Mouse (Mus musculus): ENCODE results near the gene Rbm3. TPM values are rescaled to one million over a fixed set of nuclear protein-coding genes. Genes with fewer than 3 reads are reported as not detected.

Gene Rbm3
- polyA plus RNA-seq, 1 experiment from 2014 or later = 572 TPM

- Histone ChIP-seq H3K9me3 (no peaks in the 10 kb centered on the region), H3K27ac (no peak overlapping the region), H3K4me1 (no peaks in the 10 kb centered on the region), H3K36me3 (peaks cover 4% of the 10 kb centered on the region; the same call in 1 of the 2 replicates), H3K4me2 (no peak overlapping the region), H3K27me3 (no peaks in the 10 kb centered on the region), H3K4me3 (no peak overlapping the region), H3K9ac (no peak overlapping the region)
- ATAC-seq (ENCODE audit: insufficient number of reproducible peaks, insufficient read depth, low FRiP score, low TSS enrichment, low read depth) = no peak
- WGBS = 89% methylated on average over 4 of the region's 4 CpGs
These were observed 18.8 kb upstream of the Rbm3 start for GRCm38 (mm10) chrX:8164471-8164870.

GRCm38 (mm10) chrX:8163076-8163475 is 17.4 kb upstream of the Rbm3 start:
- Histone ChIP-seq H3K27ac (no peak overlapping the region), H3K4me1 (no peaks in the 10 kb centered on the region), H3K4me2 (no peak overlapping the region), H3K9ac (no peak overlapping the region), H3K9me3 (no peaks in the 10 kb centered on the region), H3K36me3 (no peaks in the 10 kb centered on the region), H3K4me3 (no peak overlapping the region), H3K27me3 (no peaks in the 10 kb centered on the region)
- 85% methylated on average over 5 of the region's 5 CpGs for WGBS
- no peak for ATAC-seq (ENCODE audit: insufficient number of reproducible peaks, insufficient read depth, low FRiP score, low TSS enrichment, low read depth)

GRCm38 (mm10) chrX:8143750-8144149 is 1.9 kb downstream of the Rbm3 start:
- peaks cover 31% of the 10 kb centered on the region for H3K36me3 ChIP-seq

GRCm38 (mm10) chrX:8142948-8143347 is 2.7 kb downstream of the Rbm3 start:
- no peak overlapping the region for H3K4me3 ChIP-seq
- no peak overlapping the region for H3K27ac ChIP-seq
- no peak for ATAC-seq (ENCODE audit: insufficient number of reproducible peaks, insufficient read depth, low FRiP score, low TSS enrichment, low read depth)
- no peak overlapping the region for H3K4me2 ChIP-seq
- no peak overlapping the region for H3K9ac ChIP-seq
- H3K9me3 ChIP-seq = no peaks in the 10 kb centered on the region
- peaks cover 8% of the 10 kb centered on the region for H3K4me1 ChIP-seq
- no peaks in the 10 kb centered on the region for H3K27me3 ChIP-seq
- peaks cover 31% of the 10 kb centered on the region for H3K36me3 ChIP-seq
- WGBS = 86% methylated on average over 7 of the region's 7 CpGs

More at GRCm38 (mm10) chrX:8143750-8144149, 1.9 kb downstream of the Rbm3 start:
- 69% methylated on average over 7 of the region's 7 CpGs for WGBS
- H3K4me2 ChIP-seq = peak overlapping the region; percentile 75
- H3K4me3 ChIP-seq = peak overlapping the region; percentile 59
- H3K27me3 ChIP-seq = no peaks in the 10 kb centered on the region
- H3K4me1 ChIP-seq = peaks cover 8% of the 10 kb centered on the region
- H3K27ac ChIP-seq = no peak overlapping the region
- no peak for ATAC-seq (ENCODE audit: insufficient number of reproducible peaks, insufficient read depth, low FRiP score, low TSS enrichment, low read depth)
- H3K9ac ChIP-seq = peak overlapping the region; percentile 83; the same call in 1 of the 2 replicates
- H3K9me3 ChIP-seq = no peaks in the 10 kb centered on the region

- 74% methylated on average over 3 of the region's 3 CpGs for WGBS
These were observed 4.6 kb downstream of the Rbm3 start for GRCm38 (mm10) chrX:8141058-8141457.

GRCm38 (mm10) chrX:8140446-8140845 is 5.2 kb downstream of the Rbm3 start:
- 88% methylated on average over 2 of the region's 2 CpGs for WGBS
- no peak for ATAC-seq (ENCODE audit: insufficient number of reproducible peaks, insufficient read depth, low FRiP score, low TSS enrichment, low read depth)
- Histone ChIP-seq H3K27me3 (no peaks in the 10 kb centered on the region), H3K27ac (no peak overlapping the region), H3K4me2 (no peak overlapping the region), H3K36me3 (peaks cover 31% of the 10 kb centered on the region), H3K9me3 (no peaks in the 10 kb centered on the region), H3K9ac (no peak overlapping the region), H3K4me3 (no peak overlapping the region), H3K4me1 (peaks cover 8% of the 10 kb centered on the region)

More at GRCm38 (mm10) chrX:8141058-8141457, 4.6 kb downstream of the Rbm3 start:
- Histone ChIP-seq H3K9ac (no peak overlapping the region), H3K27me3 (no peaks in the 10 kb centered on the region), H3K27ac (no peak overlapping the region), H3K36me3 (peaks cover 31% of the 10 kb centered on the region), H3K4me3 (no peak overlapping the region), H3K9me3 (no peaks in the 10 kb centered on the region), H3K4me2 (no peak overlapping the region), H3K4me1 (peaks cover 8% of the 10 kb centered on the region)
- no peak for ATAC-seq (ENCODE audit: insufficient number of reproducible peaks, insufficient read depth, low FRiP score, low TSS enrichment, low read depth)

GRCm38 (mm10) chrX:8139480-8139879 is 6.2 kb downstream of the Rbm3 start:
- WGBS = 61% methylated on average over 1 of the region's 1 CpGs
- no peak overlapping the region for H3K4me3 ChIP-seq
- no peaks in the 10 kb centered on the region for H3K27me3 ChIP-seq
- H3K27ac ChIP-seq = no peak overlapping the region
- H3K4me1 ChIP-seq = peaks cover 8% of the 10 kb centered on the region
- no peak for ATAC-seq (ENCODE audit: insufficient number of reproducible peaks, insufficient read depth, low FRiP score, low TSS enrichment, low read depth)
- H3K4me2 ChIP-seq = no peak overlapping the region
- H3K9me3 ChIP-seq = no peaks in the 10 kb centered on the region
- H3K36me3 ChIP-seq = peaks cover 30% of the 10 kb centered on the region
- no peak overlapping the region for H3K9ac ChIP-seq

GRCm38 (mm10) chrX:8135886-8136285 is 9.8 kb downstream of the Rbm3 start:
- 50% methylated on average over 2 of the region's 2 CpGs for WGBS
- no peaks in the 10 kb centered on the region for H3K27me3 ChIP-seq

GRCm38 (mm10) chrX:8132017-8132976 is 13.4 kb downstream of the Rbm3 start, which contains the start of gene Wdr13:
Gene Wdr13, minus strand, starts transcription at chrX:8132892.
- Histone ChIP-seq H3K27me3 (no peaks in the 10 kb centered on the region), H3K36me3 (peaks cover 20% of the 10 kb centered on the region), H3K9me3 (no peaks in the 10 kb centered on the region), H3K9ac (peak within 1 kb of the TSS; percentile 63), H3K4me3 (peak within 1 kb of the TSS; percentile 55), H3K4me1 (no peaks in the 10 kb centered on the region), H3K4me2 (peak within 1 kb of the TSS; percentile 58), H3K27ac (peak within 1 kb of the TSS; percentile 91)
- WGBS = 18% methylated on average over 40 of the region's 40 CpGs
- peak; percentile 72 for ATAC-seq (ENCODE audit: insufficient number of reproducible peaks, insufficient read depth, low FRiP score, low TSS enrichment, low read depth)

More at GRCm38 (mm10) chrX:8135886-8136285, 9.8 kb downstream of the Rbm3 start:
- no peak overlapping the region for H3K4me3 ChIP-seq
- H3K9me3 ChIP-seq = no peaks in the 10 kb centered on the region
- no peak overlapping the region for H3K9ac ChIP-seq
- no peaks in the 10 kb centered on the region for H3K4me1 ChIP-seq
- peaks cover 5% of the 10 kb centered on the region for H3K36me3 ChIP-seq
- no peak overlapping the region for H3K4me2 ChIP-seq
- H3K27ac ChIP-seq = no peak overlapping the region
- no peak for ATAC-seq (ENCODE audit: insufficient number of reproducible peaks, insufficient read depth, low FRiP score, low TSS enrichment, low read depth)

GRCm38 (mm10) chrX:8131393-8131792 is 14.3 kb downstream of the Rbm3 start:
- Histone ChIP-seq H3K4me2 (peak overlapping the region; percentile 58), H3K9ac (no peak overlapping the region), H3K4me1 (no peaks in the 10 kb centered on the region), H3K4me3 (peak overlapping the region; percentile 55), H3K36me3 (peaks cover 20% of the 10 kb centered on the region), H3K9me3 (no peaks in the 10 kb centered on the region), H3K27ac (no peak overlapping the region), H3K27me3 (no peaks in the 10 kb centered on the region)
- no peak for ATAC-seq (ENCODE audit: insufficient number of reproducible peaks, insufficient read depth, low FRiP score, low TSS enrichment, low read depth)
- WGBS = 88% methylated on average over 17 of the region's 17 CpGs

GRCm38 (mm10) chrX:8125235-8125634 is 20.4 kb downstream of the Rbm3 start:
- Histone ChIP-seq H3K27me3 (no peaks in the 10 kb centered on the region), H3K9me3 (no peaks in the 10 kb centered on the region)
- 75% methylated on average over 7 of the region's 7 CpGs for WGBS

More at GRCm38 (mm10) chrX:8125235-8125634, 20.4 kb downstream of the Rbm3 start:
- H3K4me3 ChIP-seq = no peak overlapping the region
- H3K36me3 ChIP-seq = peaks cover 30% of the 10 kb centered on the region
- H3K27ac ChIP-seq = no peak overlapping the region
- no peak for ATAC-seq (ENCODE audit: insufficient number of reproducible peaks, insufficient read depth, low FRiP score, low TSS enrichment, low read depth)
- H3K4me2 ChIP-seq = no peak overlapping the region
- no peak overlapping the region for H3K9ac ChIP-seq
- H3K4me1 ChIP-seq = no peaks in the 10 kb centered on the region
